Mouse (Mus musculus) brain, embryonic 14.5 days (tissue): ENCODE measurements around the gene Gm45021. TPM values are rescaled to one million over a fixed set of nuclear protein-coding genes. Genes with fewer than 3 reads are reported as not detected.
"Not testable (repeated sequence)": the region's sequence is repeated elsewhere in the genome, so short reads cannot be mapped to it uniquely, and the experiment has no call there.

Experiments used
- DNase-seq: peaks from one replicate; pipeline ENCODE4 v3.0.0-alpha.2; 2011; ENCODE audit warnings: low read depth
- CTCF ChIP-seq: fragments of 200-500 bp; IDR thresholded peaks from 2 replicates; pipeline ENCODE4 v1.5.1; 2012; ENCODE audit warnings: inconsistent platforms, mild to moderate bottlenecking, moderate library complexity, borderline replicate concordance; ENCODE audit not compliant: insufficient read depth, insufficient read length; ENCODE audit errors: extremely low read depth
- POLR2A ChIP-seq: fragments of 200-500 bp; IDR thresholded peaks from 2 replicates; pipeline ENCODE4 v1.6.1; 2012; ENCODE audit warnings: mild to moderate bottlenecking, inconsistent platforms, borderline replicate concordance; ENCODE audit not compliant: poor library complexity, insufficient read depth, insufficient read length, severe bottlenecking; ENCODE audit errors: extremely low read depth
- polyA plus RNA-seq: library from polyadenylated mRNA; depleted of rRNA; stranded (reverse); fragments of >200 nt; gene quantifications from 2 replicates; pipeline ENCODE4 v1.2.3, GENCODE M21; 2012

Gene Gm45021
- polyA plus RNA-seq, 1 experiment, result not detected

- TF ChIP-seq POLR2A, result no peak
- TF ChIP-seq CTCF, result no peak
- no peak for DNase-seq
Measured at GRCm38 (mm10) chr6:48596545-48597232, 7.3 kb downstream of the Gm45021 start.

DNA sequence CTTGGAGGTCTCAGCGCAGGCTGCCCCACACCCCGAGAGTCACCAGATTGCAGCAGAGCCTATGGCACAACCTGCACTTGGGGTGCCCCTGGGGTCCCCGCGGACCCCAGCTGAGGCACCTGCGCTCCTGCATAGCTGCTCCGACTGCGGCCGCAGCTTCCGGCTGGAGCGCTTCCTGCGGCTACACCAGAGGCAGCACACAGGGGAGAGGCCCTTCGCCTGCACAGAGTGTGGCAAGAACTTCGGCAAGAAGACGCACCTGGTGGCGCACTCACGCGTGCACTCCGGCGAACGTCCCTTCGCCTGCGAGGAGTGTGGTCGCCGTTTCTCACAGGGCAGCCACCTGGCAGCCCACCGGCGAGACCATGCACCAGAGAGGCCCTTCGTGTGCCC, 7.8 kb downstream of the Gm45021 start:
- no peak for TF ChIP-seq CTCF
- no peak for TF ChIP-seq POLR2A

DNA sequence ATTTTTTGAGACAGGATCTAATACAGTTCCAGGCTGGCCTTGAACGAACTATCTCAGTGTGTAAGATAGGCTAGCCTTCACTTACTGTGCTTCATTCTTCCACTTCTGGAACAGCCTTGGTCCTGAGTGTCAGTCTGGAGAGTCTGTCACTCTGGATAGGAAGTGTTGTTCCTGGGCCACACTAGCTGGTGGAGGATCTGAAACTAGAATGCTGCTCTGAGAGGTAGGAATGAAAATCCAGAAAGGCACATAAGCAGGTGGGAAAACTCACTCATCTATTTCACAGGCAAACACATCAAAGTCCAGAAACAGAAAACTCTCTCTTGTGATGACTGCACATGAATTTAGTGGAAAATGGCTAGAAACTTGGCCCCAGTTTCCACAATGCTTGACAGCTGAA, 11.2 kb downstream of the Gm45021 start:
- DNase-seq, result no peak
- TF ChIP-seq CTCF (no peak), POLR2A (no peak)

More for the DNA sequence above, 7.8 kb downstream of the Gm45021 start:
- no peak for DNase-seq

DNA sequence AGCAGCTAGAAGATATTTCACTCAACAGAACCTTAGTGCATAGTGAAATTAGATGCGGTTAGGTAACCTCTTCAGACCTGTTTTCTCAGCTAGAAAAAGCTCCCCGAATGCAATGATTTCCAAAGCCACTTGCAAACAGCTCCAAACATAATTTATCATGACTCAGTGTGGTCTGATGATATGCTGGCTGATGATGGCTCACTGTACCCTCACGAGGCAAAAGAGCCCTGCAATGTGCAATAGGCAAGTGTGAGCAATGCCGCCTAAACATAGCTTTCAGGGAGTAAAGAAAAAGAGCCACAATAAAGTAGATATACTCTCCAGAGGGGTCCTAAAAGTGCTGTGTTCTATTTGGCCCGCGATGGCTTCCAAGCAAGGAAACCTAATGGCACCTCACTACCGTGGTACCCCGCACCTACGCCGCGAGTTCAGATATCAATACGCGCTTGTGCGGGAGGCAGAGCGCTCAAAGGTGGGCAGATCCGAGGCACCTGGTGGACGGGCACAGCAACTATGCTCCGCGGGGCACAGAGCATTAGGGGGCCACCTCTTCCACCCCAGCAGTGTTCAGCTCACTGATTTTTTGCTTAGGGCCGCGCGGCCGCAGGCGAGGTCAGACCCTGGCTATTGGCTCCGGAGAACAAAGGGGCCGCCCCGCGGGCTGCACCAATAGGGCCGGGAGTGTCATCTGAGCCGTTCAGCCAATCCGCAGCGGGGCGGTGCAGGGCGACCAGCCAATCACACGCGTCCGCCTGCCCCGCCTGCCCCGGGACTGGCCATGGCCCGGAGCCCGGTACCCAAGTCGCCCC, 12.1 kb downstream of the Gm45021 start, which contains the start of gene Zfp775:
Gene Zfp775 (plus strand): TSS at position 793 of the 809 bp plus-strand sequence.
- peak; percentile 98 for DNase-seq
- no peak for TF ChIP-seq CTCF
- peak; percentile 71; the same call in 1 of the 2 replicates for TF ChIP-seq POLR2A

DNA sequence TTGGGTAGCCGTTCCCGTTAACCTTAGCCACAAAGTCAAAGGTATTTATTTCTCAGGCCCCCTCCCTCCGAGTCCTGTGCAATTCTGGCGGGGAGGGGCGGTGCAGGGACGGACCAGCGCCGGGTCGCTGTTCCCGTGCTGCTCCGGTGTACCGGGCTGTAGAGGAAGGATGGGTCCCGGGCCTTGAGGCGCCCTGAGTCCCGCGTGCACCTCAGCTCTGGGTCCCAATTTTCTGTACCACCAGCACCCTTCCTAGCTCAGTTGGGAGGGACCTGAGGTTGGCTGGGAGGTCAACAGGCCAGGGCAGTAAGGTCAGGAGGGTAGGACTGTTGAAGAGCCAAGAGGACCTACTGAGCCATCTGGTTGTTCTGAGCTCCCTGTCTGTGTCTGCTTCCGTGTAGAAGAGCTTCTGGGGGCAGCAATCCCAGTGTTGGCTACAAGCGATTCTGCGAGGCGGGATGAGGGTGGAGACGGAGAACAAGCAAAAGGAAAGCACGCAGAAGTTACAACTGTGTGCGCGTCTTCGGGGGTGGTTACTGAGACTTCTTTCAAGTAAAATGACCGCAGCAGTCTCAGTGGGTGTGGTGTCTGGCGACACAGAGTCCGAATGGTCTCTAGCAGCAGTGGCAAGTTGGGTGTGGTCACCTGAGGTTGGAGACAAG, 12.8 kb downstream of the Gm45021 start:
- no peak for TF ChIP-seq CTCF
- TF ChIP-seq POLR2A, result no peak; the same call in 1 of the 2 replicates
- DNase-seq, result peak; percentile 70

- no peak for DNase-seq
- TF ChIP-seq POLR2A, result no peak
- no peak for TF ChIP-seq CTCF
Measured at GRCm38 (mm10) chr6:48608124-48608523, 18.7 kb downstream of the Gm45021 start.

DNA sequence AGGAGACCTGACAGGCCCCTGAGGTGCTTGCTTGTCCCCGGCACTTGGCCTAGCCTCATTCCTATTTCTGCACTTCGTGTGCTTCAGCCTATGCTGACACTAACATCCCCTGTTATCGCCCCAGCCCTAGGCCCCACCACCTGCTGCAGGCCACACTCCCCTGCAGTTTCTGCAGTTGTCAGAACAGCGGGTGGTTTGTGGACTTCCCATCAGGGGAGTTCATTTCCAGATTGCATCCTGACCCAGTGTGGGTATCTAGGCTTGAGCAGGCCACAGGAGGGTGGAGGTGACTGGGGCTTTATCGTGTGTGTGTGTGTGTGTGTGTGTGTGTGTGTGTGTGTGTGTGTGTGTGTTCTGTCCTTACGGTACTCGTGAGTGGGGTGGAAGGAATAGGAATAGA, 20.1 kb downstream of the Gm45021 start:
- DNase-seq, result no peak

DNA sequence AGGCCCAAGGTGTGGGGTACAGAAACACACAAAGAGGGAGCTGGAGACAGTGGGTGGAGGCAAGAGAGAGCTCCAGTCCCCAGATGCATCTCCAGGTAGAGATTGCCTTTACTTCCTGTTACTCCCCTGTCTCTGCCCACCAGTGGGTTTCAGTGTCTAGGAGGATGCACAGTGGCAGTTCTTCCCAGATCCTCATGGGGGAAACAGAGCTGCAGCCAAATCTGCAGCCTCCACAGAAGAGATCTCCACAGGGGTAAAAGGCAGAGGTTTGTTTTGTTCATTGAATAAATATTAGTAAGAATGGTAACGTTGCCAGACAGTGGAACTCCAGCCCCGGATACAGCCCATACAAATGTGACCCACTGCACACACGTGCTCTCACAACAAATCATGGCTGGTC, 21.2 kb downstream of the Gm45021 start:
- no peak for DNase-seq
- no peak for TF ChIP-seq CTCF
- no peak for TF ChIP-seq POLR2A

More for the DNA sequence above, 20.1 kb downstream of the Gm45021 start:
- TF ChIP-seq CTCF, result no peak
- TF ChIP-seq POLR2A, result no peak

DNA sequence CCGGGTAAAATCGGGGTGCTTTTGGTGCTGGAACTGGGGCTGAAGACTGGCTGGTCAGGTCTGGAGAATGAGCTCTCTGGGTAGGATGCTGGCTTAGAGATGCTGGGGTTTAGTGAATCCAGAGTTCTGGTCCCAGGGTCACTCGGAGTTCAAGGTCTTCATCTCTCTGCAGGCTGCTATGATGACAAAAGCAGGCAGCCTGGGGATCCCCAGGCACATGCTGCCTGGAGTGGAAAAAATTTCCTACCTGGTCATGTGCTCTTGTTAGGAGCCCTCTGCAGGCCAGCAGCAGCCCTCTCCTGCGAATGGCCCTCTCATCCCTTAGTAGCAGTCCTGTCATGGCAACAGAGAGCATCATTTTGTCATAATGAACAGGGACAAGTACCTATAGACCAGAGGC, 24.1 kb downstream of the Gm45021 start:
- no peak for DNase-seq
- TF ChIP-seq POLR2A (no peak), CTCF (no peak)

DNA sequence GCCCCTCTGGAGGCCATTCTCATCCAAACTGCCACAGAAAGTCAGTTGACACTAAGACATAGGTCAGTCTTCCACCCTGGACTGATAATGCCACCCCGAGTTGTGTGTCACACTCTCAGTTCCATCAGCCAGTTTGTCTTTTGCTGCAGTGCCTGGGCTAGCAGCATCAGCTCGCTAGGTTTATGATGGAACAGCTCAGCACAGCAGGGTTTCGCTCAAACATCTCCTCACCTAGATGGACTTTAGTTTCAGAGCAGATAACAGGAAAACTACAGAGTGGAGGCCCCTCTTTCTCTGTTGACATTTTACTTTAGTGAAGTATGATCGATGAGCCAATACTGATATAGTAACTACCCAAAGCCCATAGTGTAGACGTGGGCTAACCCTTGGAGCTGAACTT, 25.3 kb downstream of the Gm45021 start:
- no peak for DNase-seq
- no peak for TF ChIP-seq CTCF
- no peak for TF ChIP-seq POLR2A

DNA sequence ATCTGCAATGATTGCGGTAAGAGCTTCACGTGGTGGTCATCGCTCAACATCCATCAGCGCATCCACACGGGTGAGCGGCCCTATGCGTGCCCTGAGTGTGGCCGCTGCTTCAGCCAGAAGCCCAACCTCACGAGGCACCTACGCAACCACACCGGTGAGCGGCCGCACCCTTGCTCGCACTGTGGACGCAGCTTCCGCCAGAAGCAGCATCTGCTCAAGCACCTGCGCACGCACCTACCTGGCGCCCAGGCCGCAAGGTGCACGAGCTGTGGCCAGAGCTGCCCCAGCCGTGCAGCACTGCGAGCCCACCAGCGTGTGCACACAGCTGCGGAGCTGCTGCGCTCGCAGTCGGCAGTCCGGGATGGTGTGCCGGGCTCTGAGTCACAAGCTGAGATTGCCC, 30.6 kb downstream of the Gm45021 start:
- no peak for DNase-seq
- TF ChIP-seq CTCF, result no peak
- TF ChIP-seq POLR2A, result no peak

DNA sequence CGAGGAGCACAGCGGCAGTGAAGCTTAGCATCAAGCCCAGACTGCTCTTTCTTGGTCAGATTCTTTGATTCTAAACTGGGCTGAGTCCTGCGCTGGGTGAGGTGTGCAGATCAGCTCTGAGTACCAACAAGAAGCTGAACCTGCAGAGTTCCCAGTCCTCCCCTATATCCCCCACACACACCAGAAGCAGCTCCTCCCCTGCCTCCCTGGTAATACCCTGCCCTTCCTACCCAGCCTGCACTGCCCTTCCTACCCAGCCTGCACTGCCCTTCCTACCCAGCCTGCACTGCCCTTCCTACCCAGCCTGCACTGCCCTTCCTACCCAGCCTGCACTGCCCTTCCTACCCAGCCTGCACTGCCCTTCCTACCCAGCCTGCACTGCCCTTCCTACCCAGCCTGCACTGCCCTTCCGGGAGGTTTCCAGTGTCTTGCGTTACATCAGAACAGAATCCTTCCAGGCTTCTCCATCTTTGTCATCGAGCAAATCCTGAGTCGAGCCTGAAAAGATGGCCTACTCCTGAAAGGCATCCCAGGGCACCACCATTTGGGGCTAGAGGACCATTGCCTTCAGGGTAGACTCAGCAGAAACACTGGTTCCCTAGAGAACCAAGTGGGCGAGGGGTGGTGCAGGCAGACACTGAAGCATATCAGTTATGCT, 32.9 kb downstream of the Gm45021 start:
- DNase-seq, result not testable (repeated sequence)
